Mouse (Mus musculus): ENCODE data around the gene Insrr.
A peak's percentile ranks its signal among the peaks of the same experiment; 100 is the strongest.

The Insrr gene

DNA sequence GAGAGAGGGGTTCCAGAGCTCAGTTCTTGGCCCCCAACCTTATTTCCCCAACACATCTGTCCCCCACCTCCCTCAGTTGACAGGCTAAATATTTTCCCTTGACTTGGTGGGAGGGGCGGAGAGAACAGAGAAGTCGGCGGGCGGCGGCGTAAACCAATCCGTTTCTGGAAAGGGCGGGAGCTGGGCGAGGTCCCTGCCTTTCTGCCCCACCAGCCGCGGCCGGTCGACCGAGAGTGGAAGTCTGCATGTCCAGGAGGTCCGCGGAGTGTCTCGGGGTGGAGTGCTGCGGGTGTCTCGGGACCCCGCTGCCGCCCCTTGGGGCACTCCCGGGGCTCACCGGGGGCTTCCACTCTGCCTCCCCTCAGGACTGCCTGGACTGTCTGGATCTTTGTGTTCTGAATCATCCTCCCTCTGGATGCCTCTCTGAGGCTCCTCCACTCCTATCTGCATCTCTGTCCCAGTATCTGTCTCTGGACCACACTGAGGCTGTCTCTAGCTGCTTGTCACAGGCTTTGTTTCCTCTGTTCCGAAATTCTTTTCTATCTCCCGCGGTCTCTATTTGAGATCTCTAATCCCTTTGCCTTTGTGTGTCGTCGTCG lies at the start of gene Insrr:
Insrr (plus strand) TSS at position 216 of the 599 bp plus-strand sequence.
- DNase-seq (ENCODE audit: low spot score in 2 of 2): no peak

DNA sequence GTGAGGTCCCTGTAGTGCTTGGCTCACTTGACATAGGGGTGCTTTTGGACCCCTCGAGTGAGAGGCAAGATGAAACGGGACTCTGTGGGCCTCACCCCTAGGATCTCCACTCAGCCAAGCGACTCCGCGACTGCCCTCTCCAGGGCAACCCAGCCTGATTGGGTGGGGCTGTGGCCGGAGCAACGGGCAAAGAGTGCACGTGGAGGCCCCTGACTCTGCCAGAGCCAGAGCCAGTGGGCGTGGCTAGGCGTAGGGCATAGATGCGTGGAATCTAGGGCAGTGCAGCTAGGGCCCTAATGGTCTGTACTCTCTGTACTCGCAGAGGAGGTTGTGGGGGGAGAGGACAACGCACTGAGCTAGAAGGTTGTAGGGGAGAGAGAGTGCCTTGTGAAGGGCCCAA lies 48.3 kb upstream of the Insrr start, which contains the start of gene Lrrc71:
Lrrc71 (minus strand) TSS at position 195 of the 400 bp plus-strand sequence.
- DNase-seq (ENCODE audit: low spot score in 2 of 2): no peak

DNA sequence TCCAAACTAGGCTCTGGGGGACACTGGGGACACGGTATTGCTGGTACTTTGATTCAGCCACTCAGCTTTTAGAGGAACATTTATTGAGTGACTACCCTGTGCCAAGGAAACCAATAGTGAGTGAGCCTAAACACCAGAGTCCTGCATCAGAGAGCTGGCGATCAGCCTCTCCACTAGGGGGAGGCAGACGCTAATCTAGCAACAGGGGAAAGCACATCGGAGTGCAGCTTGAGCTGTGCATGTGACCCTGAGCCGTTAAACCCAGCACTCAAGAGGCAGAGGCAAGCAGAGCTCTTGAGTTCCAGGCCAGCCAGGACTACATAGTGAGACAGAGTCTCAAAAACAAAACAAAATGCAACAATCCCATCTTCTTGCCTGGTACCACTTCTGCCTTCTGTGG lies 47.7 kb upstream of the Insrr start:
- no peak for DNase-seq (ENCODE audit: low spot score in 2 of 2)

DNA sequence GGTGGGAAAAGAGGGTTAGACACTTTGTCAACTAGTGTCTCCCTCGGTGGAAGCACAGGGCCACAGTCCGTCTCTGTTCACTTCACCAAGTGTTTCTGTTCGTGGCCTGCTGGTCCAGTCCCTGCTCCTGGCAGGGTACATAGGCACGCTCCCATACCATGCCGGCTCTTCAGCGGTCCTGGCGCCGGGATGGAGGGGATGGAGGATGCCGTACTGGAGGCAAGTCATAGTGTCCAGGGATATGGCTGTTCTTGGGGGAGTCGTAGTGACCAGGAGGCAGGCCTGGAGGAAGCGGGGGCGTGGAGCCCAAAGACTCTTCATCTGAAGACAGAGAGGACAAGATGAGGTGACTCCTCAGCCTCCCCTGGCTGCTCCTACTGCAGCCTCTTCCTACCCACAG lies 46.8 kb upstream of the Insrr start:
- no peak for DNase-seq (ENCODE audit: low spot score in 2 of 2)

DNA sequence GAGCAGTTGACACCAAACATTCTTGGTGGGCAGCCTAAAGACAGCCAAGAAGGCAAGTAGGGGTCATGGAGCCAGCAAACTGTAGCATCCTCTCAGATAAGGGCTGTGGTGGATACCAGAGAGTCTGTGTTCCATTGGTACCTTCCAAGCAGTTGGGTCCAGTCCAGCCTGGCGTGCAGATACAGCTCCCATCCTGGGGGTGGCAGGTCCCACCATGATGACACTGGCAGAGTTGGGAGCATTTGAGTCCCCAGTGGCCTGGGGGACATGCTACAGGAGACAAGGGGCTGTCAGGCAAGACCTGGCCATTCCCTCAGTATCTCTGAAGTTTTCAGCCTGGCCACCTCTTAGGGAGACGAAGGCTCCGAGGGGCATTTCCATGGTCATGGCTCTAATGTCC lies 44.2 kb upstream of the Insrr start:
- DNase-seq (ENCODE audit: low spot score in 2 of 2): no peak

DNA sequence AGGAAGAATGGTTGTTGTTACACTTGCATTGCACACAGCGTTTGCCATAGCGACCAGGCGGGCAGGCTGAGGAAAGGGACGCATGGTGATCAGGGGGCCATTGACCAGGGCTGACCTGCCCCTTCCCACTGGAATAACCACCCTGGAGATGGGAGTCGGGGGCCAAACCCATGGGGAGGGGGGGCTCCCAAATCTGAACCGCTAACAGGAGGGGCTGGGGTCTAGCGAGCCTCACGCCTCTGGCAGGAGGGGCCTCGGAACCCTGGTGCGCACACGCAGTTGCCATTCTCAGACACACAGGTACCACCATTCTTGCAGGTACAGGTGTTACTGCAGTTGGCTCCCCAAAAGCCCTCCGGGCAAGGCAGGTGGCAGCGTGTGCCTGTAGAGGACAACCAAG lies 42.9 kb upstream of the Insrr start:
- no peak for DNase-seq (ENCODE audit: low spot score in 2 of 2)

DNA sequence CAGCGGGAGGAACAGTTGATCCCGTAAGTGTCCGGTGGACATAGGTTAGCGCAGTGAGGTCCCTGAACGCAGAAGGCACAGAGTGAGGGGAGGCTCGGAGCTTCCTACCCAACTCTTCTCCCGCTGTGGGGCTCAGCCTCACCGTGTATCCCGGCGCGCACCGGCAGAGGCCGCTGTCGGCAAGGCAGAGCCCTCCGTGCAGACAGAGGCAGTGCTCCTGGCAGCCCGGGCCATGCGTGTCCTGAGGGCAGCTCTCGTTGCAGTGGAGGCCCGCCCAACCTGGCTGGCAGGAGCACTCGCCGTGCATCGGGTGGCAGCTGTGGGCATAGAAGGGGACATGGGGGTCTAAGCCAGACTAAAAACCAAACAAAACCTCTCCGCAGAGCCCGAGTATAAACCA lies 40.8 kb upstream of the Insrr start:
- DNase-seq (ENCODE audit: low spot score in 2 of 2): peak; percentile 76 to 91

DNA sequence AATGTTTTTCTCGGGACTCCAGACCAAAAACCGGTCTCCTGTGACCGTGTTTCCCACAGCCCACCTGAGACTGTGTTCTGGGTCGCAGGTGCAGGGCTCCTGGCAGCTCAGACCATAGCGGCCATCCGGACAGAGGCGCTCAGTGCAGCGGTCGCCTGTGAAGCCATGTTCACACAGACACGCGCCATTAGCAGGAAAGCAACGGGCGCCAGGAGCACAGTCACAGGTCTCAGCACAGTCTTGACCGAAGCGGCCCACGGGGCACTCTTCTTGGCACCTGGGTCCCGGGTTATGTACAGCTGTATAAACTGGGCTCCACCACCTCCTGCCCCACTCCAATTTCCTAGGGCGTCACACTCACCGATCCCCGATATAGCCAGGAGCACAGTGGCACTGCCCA lies 40.3 kb upstream of the Insrr start:
- no peak for DNase-seq (ENCODE audit: low spot score in 2 of 2)

DNA sequence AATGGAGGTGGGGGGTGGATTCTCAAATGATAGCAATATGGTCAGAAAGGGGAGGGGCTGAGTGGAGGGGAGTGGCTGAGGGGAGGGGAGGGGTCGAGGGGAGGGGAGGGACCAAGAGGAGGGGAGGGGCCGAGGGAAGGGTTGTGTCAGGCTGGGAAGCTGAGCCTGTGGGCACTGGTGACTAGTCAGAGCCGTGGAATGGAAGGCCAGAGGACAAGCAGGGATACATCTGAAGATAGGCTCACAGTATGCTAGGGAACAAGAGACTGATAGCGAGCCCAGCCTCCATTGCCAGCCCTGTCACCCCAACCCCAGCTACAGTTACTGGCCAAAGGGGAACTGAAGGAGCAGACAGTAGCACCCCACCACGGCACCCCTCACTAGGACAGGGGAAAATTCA lies 38.1 kb upstream of the Insrr start:
- no peak for DNase-seq (ENCODE audit: low spot score in 2 of 2)

DNA sequence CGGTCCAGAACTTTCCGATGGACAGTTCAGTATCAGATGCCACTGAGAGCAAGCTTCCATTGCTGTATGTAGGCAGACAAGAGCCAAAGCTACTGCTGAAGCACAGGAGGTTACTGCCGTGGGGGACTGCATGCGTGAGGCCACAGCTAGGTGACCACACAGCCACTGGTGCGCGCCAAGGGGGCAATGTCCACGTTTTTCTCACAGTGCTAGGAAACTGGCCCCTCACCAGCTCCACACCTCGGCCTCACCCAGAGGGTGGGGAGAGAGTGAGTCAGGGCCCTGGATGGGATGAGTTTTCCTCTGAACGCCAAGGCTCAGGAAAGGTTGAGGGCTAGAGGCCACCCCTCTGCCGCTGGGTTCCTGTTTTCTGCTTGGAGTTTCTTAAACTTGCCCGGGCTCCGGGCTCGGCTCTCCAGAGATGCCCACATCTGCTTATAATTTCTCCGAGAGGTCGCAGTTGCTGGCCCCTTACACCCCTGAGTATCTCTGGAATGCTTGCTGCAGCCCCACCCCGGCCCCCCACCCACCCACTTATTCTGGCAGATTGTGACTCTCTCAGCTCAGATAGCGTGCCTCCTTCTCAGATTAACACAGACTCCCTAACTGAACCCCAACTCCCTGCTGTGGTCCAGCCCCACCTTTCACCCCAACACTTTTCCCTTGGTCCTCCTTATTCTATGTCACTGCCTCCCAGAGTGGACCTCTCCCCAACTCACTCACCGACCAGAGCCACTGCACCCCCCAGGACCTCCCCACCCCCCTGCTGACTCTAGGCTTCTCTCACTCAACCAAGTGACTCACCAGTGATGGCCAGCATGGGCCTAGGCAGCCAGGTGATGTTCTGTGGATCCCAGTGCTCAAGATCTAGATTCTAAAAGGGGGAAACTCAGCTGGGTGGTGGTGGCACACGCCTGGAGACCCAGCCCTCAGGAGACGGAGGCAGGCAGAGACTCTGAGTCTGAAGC lies 35.1 kb upstream of the Insrr start:
- DNase-seq (ENCODE audit: low spot score in 2 of 2): no peak

DNA sequence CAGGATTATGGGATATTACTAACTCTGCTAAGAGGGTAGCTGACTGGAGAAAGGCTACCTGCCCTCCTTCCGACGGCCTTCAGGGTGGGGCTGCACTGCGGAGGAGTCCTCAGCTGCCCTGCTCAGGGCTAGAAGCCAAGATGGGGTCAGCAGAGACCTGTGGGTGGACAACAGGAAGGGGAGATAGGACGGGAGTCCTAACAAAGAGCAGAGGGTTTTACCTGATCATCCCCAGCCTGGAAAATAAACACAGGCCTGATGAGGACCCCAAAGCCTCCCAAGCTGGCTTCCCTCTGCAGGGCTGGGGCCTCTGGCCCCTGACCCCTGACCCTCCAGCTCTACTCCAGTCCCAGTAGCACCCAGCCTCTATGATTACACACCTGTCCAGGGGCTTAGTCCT lies 33.5 kb upstream of the Insrr start:
- DNase-seq (ENCODE audit: low spot score in 2 of 2): no peak

DNA sequence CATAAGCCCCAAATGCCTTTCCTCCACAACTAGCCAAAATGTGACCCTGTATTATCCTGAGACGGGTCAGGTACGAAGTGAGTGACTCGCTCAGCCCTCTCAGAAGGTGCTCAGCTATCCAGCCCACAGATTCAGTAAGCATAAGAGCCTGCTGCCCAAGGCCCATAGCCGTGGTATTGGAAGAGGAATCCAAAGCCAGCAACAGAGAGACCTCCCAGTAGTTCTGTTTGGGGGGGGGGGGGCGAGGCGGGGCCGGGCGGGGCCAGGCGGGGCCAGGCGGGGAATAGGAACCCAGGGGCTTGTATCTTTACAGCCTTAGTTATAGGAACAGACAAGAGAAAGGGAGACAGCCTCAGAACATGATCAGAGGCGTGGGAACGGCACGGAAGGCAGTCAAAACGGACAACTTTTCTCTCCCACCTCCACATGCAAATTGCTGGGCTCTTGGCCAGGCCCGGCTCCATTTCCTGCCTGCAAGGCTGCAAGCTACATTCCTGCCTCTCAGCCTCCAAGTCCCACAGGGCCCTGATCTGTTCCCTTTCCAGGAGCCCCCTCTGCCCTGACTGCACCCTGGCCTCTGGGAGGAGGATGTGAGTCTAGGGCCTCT lies 33.0 kb upstream of the Insrr start:
- peak; percentile 81 for DNase-seq (ENCODE audit: low spot score in 2 of 2)

DNA sequence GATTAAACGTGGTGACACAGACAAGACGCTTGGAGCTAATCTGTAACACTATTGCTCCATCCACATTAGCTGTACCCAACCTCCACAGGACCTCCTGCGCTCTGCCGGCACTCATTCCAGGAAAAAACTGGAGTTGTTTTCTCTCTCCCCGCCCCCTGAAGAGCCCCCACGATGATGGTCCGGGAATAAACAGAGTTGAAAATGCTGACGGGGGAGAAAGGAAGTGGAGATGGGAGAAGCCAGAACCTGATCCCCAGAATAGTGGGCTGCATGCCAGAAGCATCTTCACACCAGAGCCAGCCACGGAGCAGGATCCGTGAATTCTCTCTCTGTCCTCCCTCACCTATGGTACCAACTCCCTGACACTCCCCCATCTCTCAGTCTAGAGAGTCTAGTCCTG lies 32.2 kb upstream of the Insrr start:
- DNase-seq (ENCODE audit: low spot score in 2 of 2): no peak

DNA sequence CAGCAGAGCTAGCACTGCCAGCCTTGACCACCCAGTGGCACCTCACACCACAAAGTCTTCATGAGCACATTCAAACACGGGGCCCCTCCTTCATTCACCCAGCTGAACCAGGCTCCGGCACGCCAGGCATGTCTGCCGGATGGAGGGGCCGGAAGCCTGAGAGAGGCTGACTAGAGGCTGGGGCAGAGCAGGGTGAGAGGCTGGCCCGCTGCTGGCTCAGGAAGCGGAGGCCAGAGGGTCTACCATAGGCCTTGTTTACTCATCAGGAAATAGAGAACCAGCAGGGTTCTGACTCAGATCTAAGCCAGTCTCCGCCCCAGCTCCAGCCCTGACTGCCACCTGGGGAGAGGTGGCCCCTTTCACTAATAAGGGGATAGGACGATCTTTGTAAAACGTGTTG lies 31.7 kb upstream of the Insrr start:
- DNase-seq (ENCODE audit: low spot score in 2 of 2): no peak

DNA sequence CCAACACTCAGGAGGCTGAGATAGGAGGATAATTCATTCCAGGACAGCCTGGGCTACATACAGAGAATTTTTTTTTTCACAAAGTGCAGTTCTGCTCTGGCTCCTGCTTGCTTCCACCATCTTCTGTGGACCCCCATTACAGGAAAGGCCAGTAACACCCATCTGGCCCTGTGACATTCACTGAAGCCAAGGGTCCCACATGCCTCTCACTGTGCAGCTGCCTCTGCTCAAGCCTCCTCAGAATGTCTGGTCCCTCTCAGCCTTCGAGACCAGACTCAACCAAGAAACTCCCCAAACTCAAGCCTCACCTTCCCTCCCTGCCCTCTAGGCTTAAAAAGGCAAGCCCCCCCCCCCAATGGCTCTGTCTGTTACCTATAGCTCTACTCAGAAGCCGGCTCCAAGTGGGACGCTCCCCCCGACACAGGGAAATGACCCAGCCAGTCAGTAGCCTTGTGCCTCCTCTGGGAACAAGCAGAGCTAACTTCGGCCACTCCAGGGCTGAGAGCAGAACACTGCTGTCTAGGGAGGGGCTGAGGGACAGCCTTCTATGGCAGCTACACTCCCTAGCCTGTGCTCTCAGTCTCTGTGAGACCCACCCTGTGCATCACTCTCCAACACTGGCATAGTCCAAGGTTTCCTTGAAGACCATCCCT lies 31.0 kb upstream of the Insrr start:
- no peak for DNase-seq (ENCODE audit: low spot score in 2 of 2)

DNA sequence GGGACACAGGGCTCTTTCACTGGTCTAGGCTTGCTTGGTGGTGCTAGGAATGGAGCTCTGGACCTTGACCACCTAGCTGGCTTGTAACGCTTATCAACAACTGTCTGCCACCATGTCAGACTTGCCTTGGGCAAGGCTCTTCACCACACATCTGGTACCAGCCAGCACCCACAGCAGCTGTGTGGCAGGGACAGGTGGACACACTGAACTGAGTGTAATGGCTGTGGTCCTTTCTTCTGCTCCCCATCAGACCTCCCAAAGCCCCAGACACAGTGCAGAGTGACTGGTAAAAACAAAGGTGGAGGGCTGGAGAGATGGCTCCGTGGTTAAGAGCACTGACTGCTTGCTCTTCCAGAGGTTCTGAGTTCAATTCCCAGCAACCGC lies 30.5 kb upstream of the Insrr start:
- DNase-seq (ENCODE audit: low spot score in 2 of 2): no peak

DNA sequence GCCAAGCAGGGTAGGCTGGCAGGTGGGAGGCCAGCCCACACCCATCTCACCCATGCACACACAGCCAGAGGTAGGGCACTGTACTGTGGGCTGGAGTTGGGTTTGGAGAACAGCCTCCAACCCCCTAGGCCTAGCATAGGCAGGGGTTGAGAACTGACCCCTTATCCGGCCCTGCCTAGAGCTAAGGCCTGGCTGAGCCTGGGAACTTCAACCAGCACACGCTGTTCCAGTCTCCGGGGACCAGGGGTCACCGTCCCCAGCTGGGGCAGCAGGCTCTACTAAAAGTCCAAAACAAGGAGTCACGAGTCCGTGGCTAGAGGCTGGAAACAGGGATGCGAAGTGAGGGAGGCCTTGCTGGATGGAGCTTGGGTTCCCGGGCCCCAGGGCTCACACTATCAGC lies 29.0 kb upstream of the Insrr start:
- no peak for DNase-seq (ENCODE audit: low spot score in 2 of 2)

DNA sequence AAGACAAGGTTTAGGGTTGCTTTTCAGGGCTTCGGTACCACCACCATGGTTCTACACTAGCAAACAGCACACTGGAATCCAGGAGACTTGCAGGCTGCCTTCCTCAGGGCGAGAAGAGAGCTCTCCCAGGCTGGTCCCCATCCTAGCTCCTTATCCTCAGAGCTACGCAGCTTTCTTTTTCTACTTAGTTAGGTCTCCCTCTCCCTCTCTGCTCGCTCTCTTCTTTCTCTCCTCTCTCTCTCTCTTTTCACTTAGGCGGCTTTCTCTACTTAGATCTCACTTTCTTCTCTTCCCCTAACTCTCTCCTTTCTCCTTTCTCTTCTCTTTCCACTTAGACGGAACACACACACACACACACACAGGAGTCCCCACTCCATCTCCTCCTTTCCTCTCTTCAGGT lies 28.3 kb upstream of the Insrr start:
- DNase-seq (ENCODE audit: low spot score in 2 of 2): no peak

DNA sequence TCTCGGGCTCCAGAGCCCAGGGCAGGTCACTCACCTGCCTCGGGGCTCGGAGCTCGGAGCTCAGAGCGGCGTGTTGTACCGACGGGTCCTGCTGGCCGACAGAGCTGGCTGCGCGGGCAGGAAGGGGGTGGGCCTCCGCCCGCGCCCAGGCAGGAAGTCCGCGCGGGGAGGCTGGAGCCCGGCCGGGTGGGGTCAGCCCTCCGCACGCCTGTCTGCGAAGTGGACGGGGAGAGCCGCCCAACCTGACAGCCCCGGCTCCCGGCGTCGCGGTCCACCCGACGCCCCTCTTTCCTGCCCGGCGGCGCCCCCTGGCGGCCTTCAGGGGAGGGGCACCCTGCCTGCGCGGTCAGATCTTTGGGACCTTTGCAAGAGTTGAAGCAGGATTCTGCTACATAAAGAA lies 27.9 kb upstream of the Insrr start:
- peak; percentile 87 to 90 for DNase-seq (ENCODE audit: low spot score in 2 of 2)

DNA sequence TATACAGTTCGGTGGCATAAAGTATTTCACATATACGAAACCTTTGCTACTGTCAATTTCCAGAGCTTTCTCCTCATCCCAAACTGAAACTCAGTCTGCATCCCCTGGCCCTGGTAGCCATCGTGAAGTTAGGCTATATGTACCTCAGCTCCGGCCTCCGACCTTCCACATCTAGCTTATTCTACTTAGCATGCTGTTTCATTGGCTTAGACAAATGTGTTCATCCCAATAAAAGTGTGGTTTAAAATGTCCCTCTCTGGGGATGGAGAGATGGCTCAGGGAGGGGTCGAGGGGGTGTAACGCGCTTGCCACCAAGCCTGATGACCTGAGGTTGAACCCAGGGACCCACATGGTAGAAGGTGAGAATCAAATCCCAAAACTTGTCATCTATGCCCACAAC lies 27.2 kb upstream of the Insrr start:
- DNase-seq (ENCODE audit: low spot score in 2 of 2): no peak

DNA sequence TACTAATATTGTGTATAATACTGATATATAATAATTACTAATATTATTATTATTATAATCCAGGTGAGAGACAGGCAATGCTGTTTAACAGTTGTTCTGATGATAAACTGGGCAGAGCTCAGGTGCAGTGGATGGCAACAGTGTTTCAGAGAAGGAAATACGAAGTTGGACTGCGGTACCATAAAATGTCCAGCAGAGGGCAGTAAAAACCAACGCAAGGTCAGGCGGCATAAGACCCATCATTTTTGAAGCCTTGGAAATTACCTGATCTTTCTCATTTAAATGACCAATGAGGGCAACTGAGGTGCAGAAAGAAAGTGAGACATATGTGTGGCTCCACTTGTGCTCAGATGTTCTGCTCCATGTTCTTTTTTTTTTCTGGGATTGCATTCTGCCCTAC lies 26.5 kb upstream of the Insrr start:
- DNase-seq (ENCODE audit: low spot score in 2 of 2): no peak

DNA sequence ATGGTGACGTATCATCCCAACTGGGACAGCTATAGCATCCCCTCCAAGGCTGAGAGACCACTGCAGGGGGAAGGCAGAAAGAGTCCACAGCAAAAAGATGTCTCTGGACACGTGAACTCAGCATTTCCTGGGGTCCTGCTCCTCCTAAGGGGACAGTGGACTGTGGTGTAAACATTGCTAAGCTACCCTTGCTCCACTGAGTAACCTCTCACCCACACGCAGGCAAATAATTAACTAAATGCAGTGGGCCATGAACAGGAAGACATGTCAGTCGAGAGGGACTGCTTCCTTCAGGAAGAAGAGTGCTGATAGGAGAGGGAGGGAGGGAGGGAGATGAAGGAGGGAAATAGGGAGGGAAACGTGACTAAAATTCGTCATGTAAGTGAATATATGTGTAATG lies 25.7 kb upstream of the Insrr start:
- no peak for DNase-seq (ENCODE audit: low spot score in 2 of 2)

Measured in urinary bladder, postnatal 4 days (tissue).